Mouse (Mus musculus): ENCODE measurements around the gene Olfr699. TPM values are rescaled to one million over a fixed set of nuclear protein-coding genes. Genes with fewer than 3 reads are reported as not detected.

The Olfr699 gene
- polyA plus RNA-seq, 1 experiment from 2014 or later = not detected

GRCm38 (mm10) chr7:106755297-106755696 lies 37.7 kb downstream of the Olfr699 start, which contains the start of gene Olfr698:
TSS of gene Olfr698 (minus strand) at chr7:106755397.
- Histone ChIP-seq H3K9ac (ENCODE audit: low read depth, low read length) (no peak within 1 kb of the TSS), H3K4me2 (replicated peaks; ENCODE audit: low read depth, low read length) (no peak within 1 kb of the TSS), H3K36me3 (ENCODE audit: control insufficient read depth, insufficient read depth, low read length) (no peaks in the 10 kb centered on the region), H3K9me3 (ENCODE audit: control insufficient read depth, low read length) (no peaks in the 10 kb centered on the region), H3K4me3 (ENCODE audit: low read length) (no peak within 1 kb of the TSS), H3K4me1 (ENCODE audit: control insufficient read depth, insufficient read depth, low read length) (no peaks in the 10 kb centered on the region), H3K27me3 (ENCODE audit: control insufficient read depth, insufficient read depth, low read length) (no peaks in the 10 kb centered on the region), H3K27ac (ENCODE audit: low read depth, low read length) (no peak within 1 kb of the TSS)
- no peak for ATAC-seq (ENCODE audit: low FRiP score, low TSS enrichment)

DNA sequence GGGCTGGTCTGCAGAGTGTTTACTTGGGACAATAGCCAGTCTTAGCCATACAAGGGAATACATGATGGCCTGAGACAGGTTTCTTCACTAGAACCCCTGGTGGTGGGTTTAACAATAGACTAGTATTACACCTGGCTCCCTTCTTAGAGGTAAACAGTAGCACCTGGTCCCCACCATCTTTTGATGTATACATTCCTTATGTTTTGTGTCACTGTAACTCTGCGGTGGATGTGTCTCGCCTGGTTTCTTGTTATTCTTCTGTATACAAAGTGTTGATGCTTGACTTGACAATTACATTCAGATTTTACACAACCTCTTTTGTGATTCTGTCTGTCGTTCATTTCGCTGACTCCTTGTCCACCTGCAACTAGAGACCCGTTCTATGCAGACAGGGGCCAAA lies 47.2 kb downstream of the Olfr699 start:
- Histone ChIP-seq H3K9ac (ENCODE audit: low read depth, low read length) (no peak overlapping the region), H3K9me3 (ENCODE audit: control insufficient read depth, low read length) (no peaks in the 10 kb centered on the region), H3K4me2 (replicated peaks; ENCODE audit: low read depth, low read length) (no peak overlapping the region), H3K36me3 (ENCODE audit: control insufficient read depth, insufficient read depth, low read length) (no peaks in the 10 kb centered on the region), H3K27me3 (ENCODE audit: control insufficient read depth, insufficient read depth, low read length) (no peaks in the 10 kb centered on the region), H3K4me3 (ENCODE audit: low read length) (no peak overlapping the region), H3K4me1 (ENCODE audit: control insufficient read depth, insufficient read depth, low read length) (no peaks in the 10 kb centered on the region), H3K27ac (ENCODE audit: low read depth, low read length) (no peak overlapping the region)
- no peak for ATAC-seq (ENCODE audit: low FRiP score, low TSS enrichment)
- 91% methylated on average over 5 of the region's 5 CpGs for WGBS

- ATAC-seq (ENCODE audit: low FRiP score, low TSS enrichment) = no peak
- H3K36me3 ChIP-seq (ENCODE audit: control insufficient read depth, insufficient read depth, low read length) = no peaks in the 10 kb centered on the region
- 96% methylated on average over 1 of the region's 1 CpGs for WGBS
Observed at GRCm38 (mm10) chr7:106742343-106742742, 50.7 kb downstream of the Olfr699 start, which contains the start of gene Olfr697. TSS of gene Olfr697 (minus strand) at chr7:106742443.

More at GRCm38 (mm10) chr7:106742343-106742742, 50.7 kb downstream of the Olfr699 start, which contains the start of gene Olfr697:
- H3K27me3 ChIP-seq (ENCODE audit: control insufficient read depth, insufficient read depth, low read length) = no peaks in the 10 kb centered on the region
- no peak within 1 kb of the TSS for H3K9ac ChIP-seq (ENCODE audit: low read depth, low read length)
- H3K9me3 ChIP-seq (ENCODE audit: control insufficient read depth, low read length) = no peaks in the 10 kb centered on the region
- no peak within 1 kb of the TSS for H3K4me3 ChIP-seq (ENCODE audit: low read length)
- H3K27ac ChIP-seq (ENCODE audit: low read depth, low read length) = no peak within 1 kb of the TSS
- H3K4me2 ChIP-seq (replicated peaks; ENCODE audit: low read depth, low read length) = no peak within 1 kb of the TSS
- no peaks in the 10 kb centered on the region for H3K4me1 ChIP-seq (ENCODE audit: control insufficient read depth, insufficient read depth, low read length)

Other genes with a start within 250 kb of the Olfr699 start
- not detected in 2 replicates for gene Olfr693, start 112.6 kb downstream of the Olfr699 start, polyA plus RNA-seq (2014; fragmentation: Nextera tagmentation; extraction: Ambion mirVana)
- not detected in 2 replicates for gene Olfr694, start 101.4 kb downstream of the Olfr699 start, polyA plus RNA-seq (2014; fragmentation: Nextera tagmentation; extraction: Ambion mirVana)
- not detected in 2 replicates for gene Olfr695, start 76.8 kb downstream of the Olfr699 start, polyA plus RNA-seq (2014; fragmentation: Nextera tagmentation; extraction: Ambion mirVana)
- gene Olfr697, start 50.8 kb downstream of the Olfr699 start, polyA plus RNA-seq (2014; fragmentation: Nextera tagmentation; extraction: Ambion mirVana) = not detected in 2 replicates
- not detected in 2 replicates for gene Olfr698, start 37.8 kb downstream of the Olfr699 start, polyA plus RNA-seq (2014; fragmentation: Nextera tagmentation; extraction: Ambion mirVana)
- not detected in 2 replicates for gene Olfr700, start 15.6 kb upstream of the Olfr699 start, polyA plus RNA-seq (2014; fragmentation: Nextera tagmentation; extraction: Ambion mirVana)
- gene Olfr701, start 20.9 kb upstream of the Olfr699 start, polyA plus RNA-seq (2014; fragmentation: Nextera tagmentation; extraction: Ambion mirVana) = not detected in 2 replicates
- not detected in 2 replicates for gene Olfr702, start 40.7 kb upstream of the Olfr699 start, polyA plus RNA-seq (2014; fragmentation: Nextera tagmentation; extraction: Ambion mirVana)
- not detected in 2 replicates for gene Olfr703, start 50.2 kb upstream of the Olfr699 start, polyA plus RNA-seq (2014; fragmentation: Nextera tagmentation; extraction: Ambion mirVana)
- gene Olfr704, start 70.0 kb upstream of the Olfr699 start, polyA plus RNA-seq (2014; fragmentation: Nextera tagmentation; extraction: Ambion mirVana) = not detected in 2 replicates
- not detected in 2 replicates for gene Olfr705, start 83.7 kb upstream of the Olfr699 start, polyA plus RNA-seq (2014; fragmentation: Nextera tagmentation; extraction: Ambion mirVana)
- gene Olfr706, start 95.0 kb upstream of the Olfr699 start, polyA plus RNA-seq (2014; fragmentation: Nextera tagmentation; extraction: Ambion mirVana) = not detected in 2 replicates
- gene Olfr707, start 108.0 kb upstream of the Olfr699 start, polyA plus RNA-seq (2014; fragmentation: Nextera tagmentation; extraction: Ambion mirVana) = not detected in 2 replicates
- not detected in 2 replicates for gene Olfr1532-ps1, start 114.8 kb upstream of the Olfr699 start, polyA plus RNA-seq (2014; fragmentation: Nextera tagmentation; extraction: Ambion mirVana)
- not detected in 2 replicates for gene Olfr709-ps1, start 139.0 kb upstream of the Olfr699 start, polyA plus RNA-seq (2014; fragmentation: Nextera tagmentation; extraction: Ambion mirVana)
- not detected in 2 replicates for gene Olfr710, start 155.1 kb upstream of the Olfr699 start, polyA plus RNA-seq (2014; fragmentation: Nextera tagmentation; extraction: Ambion mirVana)
- gene Olfr6, start 170.7 kb upstream of the Olfr699 start, polyA plus RNA-seq (2014; fragmentation: Nextera tagmentation; extraction: Ambion mirVana) = not detected in 2 replicates
- not detected in 2 replicates for gene Olfr711, start 182.3 kb upstream of the Olfr699 start, polyA plus RNA-seq (2014; fragmentation: Nextera tagmentation; extraction: Ambion mirVana)
- gene Olfr2, start 212.9 kb upstream of the Olfr699 start, polyA plus RNA-seq (2014; fragmentation: Nextera tagmentation; extraction: Ambion mirVana) = not detected in 2 replicates
- gene Olfr713, start 238.0 kb upstream of the Olfr699 start, polyA plus RNA-seq (2014; fragmentation: Nextera tagmentation; extraction: Ambion mirVana) = not detected in 2 replicates

Measured in kidney, embryonic 14.5 days (tissue).